Mouse (Mus musculus) intestine, embryonic 16.5 days (tissue): Measurements from ENCODE around the gene Slc41a2. TPM values are rescaled to one million over a fixed set of nuclear protein-coding genes. Genes with fewer than 3 reads are reported as not detected.

Source experiments
- ATAC-seq: fragments of 200-750 bp; cut with Nextera tagmentation; 2 replicates; pipeline ENCODE4 v1.8.0; 2017; ENCODE audit warnings: moderate TSS enrichment, moderate library complexity
- H3K27ac ChIP-seq: fragments of 300-500 bp; sonication (generic); 2 replicates; pipeline ENCODE4 v1.5.1; 2014; ENCODE audit warnings: mild to moderate bottlenecking, low read length
- H3K27me3 ChIP-seq: fragments of 300-500 bp; sonication (generic); replicated peaks from 2 replicates; pipeline ENCODE4 v1.6.1; 2014; ENCODE audit warnings: low read length, control low read depth, mixed read lengths; ENCODE audit not compliant: control insufficient read depth, insufficient read depth
- H3K36me3 ChIP-seq: fragments of 300-500 bp; sonication (generic); 2 replicates; pipeline ENCODE4 v1.6.1; 2014; ENCODE audit warnings: low read length, control low read depth; ENCODE audit not compliant: control insufficient read depth, insufficient read depth
- H3K4me1 ChIP-seq: fragments of 300-500 bp; sonication (generic); 2 replicates; pipeline ENCODE4 v1.6.1; 2014; ENCODE audit warnings: low read length, control low read depth, mixed read lengths; ENCODE audit not compliant: control insufficient read depth, insufficient read depth
- H3K4me2 ChIP-seq: fragments of 300-500 bp; sonication (generic); 2 replicates; pipeline ENCODE4 v1.6.1; 2014; ENCODE audit warnings: low read depth, low read length, control low read depth
- H3K4me3 ChIP-seq: fragments of 300-500 bp; sonication (generic); 2 replicates; pipeline ENCODE4 v1.5.1; 2014; ENCODE audit warnings: mild to moderate bottlenecking, low read length
- H3K9ac ChIP-seq: fragments of 300-500 bp; sonication (generic); 2 replicates; pipeline ENCODE4 v1.6.1; 2014; ENCODE audit warnings: low read depth, low read length
- H3K9me3 ChIP-seq: fragments of 300-500 bp; sonication (generic); 2 replicates; pipeline ENCODE4 v1.6.1; 2016; ENCODE audit warnings: low read length, control low read depth; ENCODE audit not compliant: control insufficient read depth
- WGBS: fragments of 180-500 bp; shearing (Covaris S2); extraction: QIAGEN DNeasy Blood & Tissue Kit; methylation state at CpG from one replicate; pipeline ENCODE4 v1.1.7; 2014; 5-methylcytosine and 5-hydroxymethylcytosine counted together
- polyA plus RNA-seq: library from polyadenylated mRNA; unstranded; fragments of >200 nt; fragmentation: Nextera tagmentation; extraction: Ambion mirVana; gene quantifications from 2 replicates; pipeline ENCODE4 v1.2.1, GENCODE M21; 2015

Gene Slc41a2
- polyA plus RNA-seq, 1 experiment from 2014 or later, result 0.71 TPM

GRCm38 (mm10) chr10:83325903-83326302 is 11.8 kb downstream of the Slc41a2 start:
- no peak overlapping the region for H3K9ac ChIP-seq
- no peaks in the 10 kb centered on the region for H3K9me3 ChIP-seq
- WGBS, result 94% methylated on average over 1 of the region's 1 CpGs
- H3K36me3 ChIP-seq, result no peaks in the 10 kb centered on the region
- no peak overlapping the region for H3K4me2 ChIP-seq
- no peak for ATAC-seq
- H3K27ac ChIP-seq, result no peak overlapping the region
- H3K27me3 ChIP-seq, result no peaks in the 10 kb centered on the region
- H3K4me1 ChIP-seq, result no peaks in the 10 kb centered on the region
- H3K4me3 ChIP-seq, result no peak overlapping the region

- Histone ChIP-seq H3K27ac (no peak overlapping the region), H3K9me3 (no peaks in the 10 kb centered on the region), H3K4me2 (no peak overlapping the region), H3K4me1 (no peaks in the 10 kb centered on the region), H3K4me3 (no peak overlapping the region), H3K36me3 (no peaks in the 10 kb centered on the region), H3K9ac (no peak overlapping the region), H3K27me3 (no peaks in the 10 kb centered on the region)
- WGBS, result 60% methylated on average over 3 of the region's 3 CpGs
- no peak for ATAC-seq
These were observed 12.8 kb downstream of the Slc41a2 start for GRCm38 (mm10) chr10:83324871-83325270.

GRCm38 (mm10) chr10:83322551-83323100 is 15.1 kb downstream of the Slc41a2 start:
- H3K27me3 ChIP-seq, result no peaks in the 10 kb centered on the region
- H3K4me3 ChIP-seq, result no peak overlapping the region
- H3K4me2 ChIP-seq, result no peak overlapping the region
- no peaks in the 10 kb centered on the region for H3K4me1 ChIP-seq
- WGBS, result 33% methylated on average over 7 of the region's 7 CpGs
- H3K9me3 ChIP-seq, result no peaks in the 10 kb centered on the region
- ATAC-seq, result peak; percentile 87
- no peak overlapping the region for H3K27ac ChIP-seq
- H3K9ac ChIP-seq, result no peak overlapping the region
- H3K36me3 ChIP-seq, result no peaks in the 10 kb centered on the region

- Histone ChIP-seq H3K9ac (no peak overlapping the region), H3K4me3 (no peak overlapping the region), H3K4me2 (no peak overlapping the region), H3K36me3 (no peaks in the 10 kb centered on the region), H3K27me3 (no peaks in the 10 kb centered on the region), H3K27ac (no peak overlapping the region), H3K4me1 (no peaks in the 10 kb centered on the region), H3K9me3 (no peaks in the 10 kb centered on the region)
- no peak for ATAC-seq
- WGBS, result 76% methylated on average over 6 of the region's 6 CpGs
These were observed 16.2 kb downstream of the Slc41a2 start for GRCm38 (mm10) chr10:83321528-83321927.

GRCm38 (mm10) chr10:83320870-83321269 is 16.8 kb downstream of the Slc41a2 start:
- ATAC-seq, result no peak
- Histone ChIP-seq H3K4me2 (no peak overlapping the region), H3K36me3 (no peaks in the 10 kb centered on the region), H3K9ac (no peak overlapping the region), H3K4me1 (no peaks in the 10 kb centered on the region), H3K4me3 (no peak overlapping the region), H3K27ac (no peak overlapping the region), H3K27me3 (no peaks in the 10 kb centered on the region), H3K9me3 (no peaks in the 10 kb centered on the region)
- 89% methylated on average over 7 of the region's 7 CpGs for WGBS

GRCm38 (mm10) chr10:83320396-83320795 is 17.3 kb downstream of the Slc41a2 start:
- H3K4me3 ChIP-seq, result no peak overlapping the region
- H3K9me3 ChIP-seq, result no peaks in the 10 kb centered on the region
- no peak for ATAC-seq
- no peaks in the 10 kb centered on the region for H3K4me1 ChIP-seq
- H3K36me3 ChIP-seq, result no peaks in the 10 kb centered on the region
- no peak overlapping the region for H3K27ac ChIP-seq
- no peak overlapping the region for H3K4me2 ChIP-seq
- H3K27me3 ChIP-seq, result no peaks in the 10 kb centered on the region
- WGBS, result 74% methylated on average over 6 of the region's 6 CpGs
- no peak overlapping the region for H3K9ac ChIP-seq

- no peaks in the 10 kb centered on the region for H3K27me3 ChIP-seq
- WGBS, result 81% methylated on average over 5 of the region's 5 CpGs
- no peaks in the 10 kb centered on the region for H3K36me3 ChIP-seq
- no peak overlapping the region for H3K4me2 ChIP-seq
- H3K9me3 ChIP-seq, result no peaks in the 10 kb centered on the region
- ATAC-seq, result no peak
- H3K9ac ChIP-seq, result no peak overlapping the region
- H3K27ac ChIP-seq, result no peak overlapping the region
- no peaks in the 10 kb centered on the region for H3K4me1 ChIP-seq
- H3K4me3 ChIP-seq, result no peak overlapping the region
These were observed 24.6 kb downstream of the Slc41a2 start for GRCm38 (mm10) chr10:83313033-83313432.

GRCm38 (mm10) chr10:83310356-83310755 is 27.3 kb downstream of the Slc41a2 start:
- Histone ChIP-seq H3K4me3 (no peak overlapping the region), H3K27ac (no peak overlapping the region), H3K4me2 (no peak overlapping the region), H3K9ac (no peak overlapping the region), H3K27me3 (no peaks in the 10 kb centered on the region), H3K36me3 (no peaks in the 10 kb centered on the region), H3K9me3 (no peaks in the 10 kb centered on the region), H3K4me1 (no peaks in the 10 kb centered on the region)
- ATAC-seq, result no peak
- 71% methylated on average over 7 of the region's 7 CpGs for WGBS

- H3K9ac ChIP-seq, result no peak overlapping the region
- no peaks in the 10 kb centered on the region for H3K27me3 ChIP-seq
- no peak overlapping the region for H3K4me3 ChIP-seq
- no peaks in the 10 kb centered on the region for H3K36me3 ChIP-seq
- H3K9me3 ChIP-seq, result no peaks in the 10 kb centered on the region
- no peak overlapping the region for H3K27ac ChIP-seq
- H3K4me2 ChIP-seq, result no peak overlapping the region
- 68% methylated on average over 4 of the region's 4 CpGs for WGBS
- no peaks in the 10 kb centered on the region for H3K4me1 ChIP-seq
- ATAC-seq, result no peak
These were observed 36.0 kb downstream of the Slc41a2 start for GRCm38 (mm10) chr10:83301687-83302086.

GRCm38 (mm10) chr10:83301054-83301453 is 36.6 kb downstream of the Slc41a2 start:
- no peaks in the 10 kb centered on the region for H3K9me3 ChIP-seq
- no peak for ATAC-seq
- 57% methylated on average over 3 of the region's 3 CpGs for WGBS

More at GRCm38 (mm10) chr10:83301054-83301453, 36.6 kb downstream of the Slc41a2 start:
- no peak overlapping the region for H3K9ac ChIP-seq
- H3K36me3 ChIP-seq, result no peaks in the 10 kb centered on the region
- H3K27me3 ChIP-seq, result no peaks in the 10 kb centered on the region
- H3K4me2 ChIP-seq, result no peak overlapping the region
- H3K4me1 ChIP-seq, result no peaks in the 10 kb centered on the region
- H3K4me3 ChIP-seq, result no peak overlapping the region
- no peak overlapping the region for H3K27ac ChIP-seq
